Mouse (Mus musculus): ENCODE measurements around the gene Hmcn1. TPM values are rescaled to one million over a fixed set of nuclear protein-coding genes. Genes with fewer than 3 reads are reported as not detected.

Hmcn1 gene
- total RNA-seq, 2 experiments from 2014 or later = 3.5 to 5.4 TPM

DNA sequence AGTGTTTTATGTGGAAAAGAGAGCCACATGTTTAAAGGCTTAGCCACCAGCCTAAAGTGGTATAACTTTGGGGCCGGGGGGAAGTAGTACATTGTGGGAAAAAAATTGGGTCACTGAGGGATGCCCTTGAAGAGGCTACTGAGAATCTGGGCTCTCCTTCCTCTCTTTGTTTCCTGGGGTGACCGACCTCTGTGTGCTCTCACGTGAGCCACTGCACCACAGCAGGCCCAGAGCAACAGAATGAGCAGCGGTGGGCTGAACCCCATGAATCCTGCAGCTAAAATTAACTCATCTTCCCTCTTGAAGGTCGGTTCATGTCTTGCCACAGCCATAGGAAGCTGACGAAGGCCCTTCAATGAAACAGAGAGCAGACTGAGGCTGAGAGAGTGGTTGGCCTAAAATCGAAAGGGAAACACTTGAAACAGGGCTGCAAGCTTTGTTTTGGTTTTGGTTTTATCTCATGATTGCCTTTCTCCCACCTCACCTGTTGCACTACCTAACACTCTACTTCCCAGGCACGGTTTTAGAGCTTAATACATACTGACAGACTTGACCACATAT is 8.7 kb upstream of the Hmcn1 start:
- intact Hi-C loops (cut with DNase I) = loop anchor here (10.0 kb wide), 1 partner anchor 77 kb away; no protein-coding TSS in a partner anchor
- no peak for DNase-seq (ENCODE audit: low spot score in 2 of 2)

DNA sequence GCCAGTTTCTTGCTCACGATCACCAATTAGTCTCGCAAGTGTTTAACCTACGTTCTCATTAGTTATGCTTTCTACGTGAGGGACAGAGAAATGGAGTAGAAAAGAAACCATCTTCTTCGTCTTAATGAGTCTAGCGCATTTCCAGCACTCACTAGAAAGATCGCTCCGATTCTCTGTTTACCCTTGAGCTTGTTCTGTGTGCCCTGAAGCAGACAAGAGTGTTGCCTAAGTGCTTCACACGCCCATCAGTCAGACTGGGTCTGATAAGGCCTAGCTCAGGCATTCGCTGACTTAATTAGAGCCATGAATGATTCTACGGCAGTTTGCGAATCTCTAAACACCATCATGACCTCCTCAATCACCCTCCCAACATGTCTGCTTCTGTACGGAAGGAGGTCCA is 7.5 kb upstream of the Hmcn1 start:
- intact Hi-C loops (cut with DNase I) = loop anchor here (10.0 kb wide), 1 partner anchor 76 kb away; no protein-coding TSS in a partner anchor

DNA sequence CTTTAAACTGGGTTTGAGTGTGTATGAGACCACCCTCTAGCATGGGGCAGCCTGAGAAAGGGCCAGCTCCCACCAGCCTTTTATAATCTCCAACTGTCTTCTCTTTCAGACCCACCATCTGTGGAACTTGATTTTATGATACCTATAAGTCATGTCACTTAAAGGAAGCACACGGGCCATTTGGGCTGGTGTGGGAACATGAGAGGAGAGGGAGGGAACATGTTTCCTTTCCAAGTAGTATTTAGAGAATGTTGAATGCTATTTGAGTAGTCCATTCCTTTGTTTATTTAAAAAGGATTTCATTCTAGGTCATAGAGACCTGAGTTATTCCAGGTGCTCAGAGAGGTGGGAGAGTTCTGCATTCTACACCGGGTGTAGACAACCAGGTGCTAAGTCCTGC is 1.4 kb upstream of the Hmcn1 start:
- intact Hi-C loops (cut with DNase I) = no loop called here
- no peak for DNase-seq (ENCODE audit: low spot score in 2 of 2)

More for the DNA sequence above, 7.5 kb upstream of the Hmcn1 start:
- DNase-seq (ENCODE audit: low spot score in 2 of 2) = no peak

DNA sequence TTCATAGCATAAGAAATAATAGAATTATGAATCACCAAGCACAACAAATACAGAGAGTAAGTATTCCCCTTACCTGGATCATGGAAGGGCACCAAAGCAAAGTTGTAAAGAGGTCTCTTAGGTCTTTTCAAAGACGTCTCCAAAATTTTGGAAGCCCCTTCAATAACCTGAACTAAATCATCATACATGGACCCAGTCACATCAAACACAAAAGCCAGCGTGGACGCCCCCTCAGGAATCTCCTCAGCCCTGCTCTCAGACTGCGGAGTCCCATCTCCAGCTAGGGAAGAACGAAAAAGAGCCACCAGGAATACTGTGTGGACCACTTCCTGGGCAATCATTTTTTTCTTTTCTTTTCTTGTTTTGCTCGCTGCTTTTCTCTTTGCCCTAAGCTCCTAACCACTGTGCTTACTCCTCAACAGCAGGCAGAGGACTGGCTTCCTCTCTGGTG is 499 bp downstream of the Hmcn1 start:
- intact Hi-C loops (cut with DNase I) = no loop called here
- no peak for DNase-seq (ENCODE audit: low spot score in 2 of 2)

GRCm38 (mm10) chr1:150991745-150992554 is 1.3 kb downstream of the Hmcn1 start:
- intact Hi-C loops (cut with DNase I) = no loop called here
- DNase-seq (ENCODE audit: low spot score in 2 of 2) = no peak

- intact Hi-C loops (cut with DNase I) = no loop called here
- DNase-seq (ENCODE audit: low spot score in 2 of 2) = no peak
Observed at GRCm38 (mm10) chr1:150984888-150985287, 8.3 kb downstream of the Hmcn1 start.

- no peak for DNase-seq (ENCODE audit: low spot score in 2 of 2)
- intact Hi-C loops (cut with DNase I) = no loop called here
Observed at GRCm38 (mm10) chr1:150984092-150984503, 9.1 kb downstream of the Hmcn1 start.

GRCm38 (mm10) chr1:150978651-150979050 is 14.6 kb downstream of the Hmcn1 start:
- intact Hi-C loops (cut with DNase I) = no loop called here
- DNase-seq (ENCODE audit: low spot score in 2 of 2) = no peak

- peak; percentile 10 to 20 for DNase-seq (ENCODE audit: low spot score in 2 of 2)
- intact Hi-C loops (cut with DNase I) = no loop called here
Observed at GRCm38 (mm10) chr1:150976263-150976662, 17.0 kb downstream of the Hmcn1 start.

- no peak for DNase-seq (ENCODE audit: low spot score in 2 of 2)
- intact Hi-C loops (cut with DNase I) = no loop called here
Observed at GRCm38 (mm10) chr1:150959486-150960074, 33.7 kb downstream of the Hmcn1 start.

GRCm38 (mm10) chr1:150951004-150951403 is 42.2 kb downstream of the Hmcn1 start:
- no peak for DNase-seq (ENCODE audit: low spot score in 2 of 2)
- intact Hi-C loops (cut with DNase I) = no loop called here

DNA sequence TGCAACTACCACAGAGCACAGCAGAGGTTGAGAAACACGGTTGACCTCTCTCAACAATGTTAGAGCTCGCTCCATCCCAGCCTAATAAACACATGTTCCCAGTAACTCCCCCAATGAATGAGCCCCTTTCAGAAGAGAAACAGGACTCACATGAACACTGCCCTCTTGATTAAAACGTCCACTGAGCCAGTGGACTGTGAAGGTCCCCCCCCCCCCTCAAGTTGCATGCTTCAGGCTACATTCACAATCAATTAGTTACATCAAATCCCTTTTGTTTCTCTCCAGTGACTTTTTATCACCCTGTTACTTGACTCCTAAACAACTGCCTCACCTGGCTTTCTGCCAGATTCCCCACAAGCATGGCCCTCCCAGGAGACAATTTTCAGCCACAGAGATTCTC is 43.2 kb downstream of the Hmcn1 start:
- DNase-seq (ENCODE audit: low spot score in 2 of 2) = no peak
- intact Hi-C loops (cut with DNase I) = no loop called here

DNA sequence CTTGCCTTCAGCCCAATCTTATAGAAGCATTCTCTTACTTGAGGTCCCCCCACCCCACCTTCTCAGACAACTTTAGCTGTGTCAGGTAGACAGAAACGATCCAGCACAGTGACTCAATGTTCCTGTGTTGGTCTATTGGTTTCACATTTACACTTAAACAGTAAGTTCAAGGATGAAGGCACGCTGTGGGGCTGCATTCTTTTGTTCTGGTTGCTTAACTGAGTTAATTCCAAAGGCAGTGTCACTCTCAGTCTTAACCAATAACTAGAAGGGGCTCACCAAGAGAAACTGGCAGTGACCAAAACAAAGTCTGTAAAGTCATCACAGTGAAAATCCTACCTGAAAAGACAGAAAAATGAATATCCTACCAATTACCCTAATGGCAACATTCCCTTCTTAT is 44.3 kb downstream of the Hmcn1 start:
- intact Hi-C loops (cut with DNase I) = no loop called here
- no peak for DNase-seq (ENCODE audit: low spot score in 2 of 2)

DNA sequence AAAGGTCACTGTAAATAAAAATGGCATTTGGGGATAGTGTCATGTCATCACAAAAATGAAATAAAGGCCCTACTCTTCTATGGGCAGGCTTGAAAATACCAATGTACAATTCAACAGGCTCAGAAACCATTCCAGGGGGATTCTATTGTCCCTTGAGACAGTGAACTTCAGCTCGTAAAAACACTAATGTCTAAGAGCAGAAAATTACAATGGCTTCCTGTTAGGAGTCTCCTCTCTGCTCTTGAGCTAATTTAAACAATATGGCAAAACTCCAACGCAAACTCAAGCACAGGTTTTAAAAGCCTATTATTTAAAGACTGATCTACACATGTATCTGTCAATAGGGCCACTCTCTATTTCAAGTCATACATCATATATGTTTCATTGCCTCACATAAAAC is 49.6 kb downstream of the Hmcn1 start:
- intact Hi-C loops (cut with DNase I) = no loop called here
- DNase-seq (ENCODE audit: low spot score in 2 of 2) = no peak

- intact Hi-C loops (cut with DNase I) = no loop called here
Observed at GRCm38 (mm10) chr1:150942143-150942542, 51.1 kb downstream of the Hmcn1 start.

GRCm38 (mm10) chr1:150936821-150937220 is 56.4 kb downstream of the Hmcn1 start:
- no peak for DNase-seq (ENCODE audit: low spot score in 2 of 2)
- intact Hi-C loops (cut with DNase I) = no loop called here

More at GRCm38 (mm10) chr1:150942143-150942542, 51.1 kb downstream of the Hmcn1 start:
- no peak for DNase-seq (ENCODE audit: low spot score in 2 of 2)

DNA sequence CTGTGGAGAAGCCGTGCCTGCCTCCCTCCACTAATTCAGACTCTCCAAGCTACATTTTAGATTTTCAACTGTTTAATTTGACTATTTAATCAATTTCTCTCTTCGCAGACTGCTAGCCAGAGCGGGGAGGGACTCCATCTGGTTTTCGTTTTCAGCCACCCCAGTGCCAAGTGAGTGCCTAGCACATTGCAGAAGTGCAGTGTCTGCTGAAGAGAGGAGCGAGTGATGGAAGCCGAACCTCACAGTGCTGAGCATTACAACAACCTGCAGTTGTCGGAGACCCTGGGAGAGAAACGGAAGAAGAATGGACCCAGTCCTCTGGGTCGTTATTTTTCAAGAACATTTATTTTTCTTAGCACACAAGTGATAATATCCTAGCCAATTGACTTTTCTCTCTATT is 59.6 kb downstream of the Hmcn1 start:
- peak in 1 of 2 experiments; percentile 38 for DNase-seq (ENCODE audit: low spot score in 2 of 2)
- intact Hi-C loops (cut with DNase I) = no loop called here

- intact Hi-C loops (cut with DNase I) = loop anchor here (2.0 to 10.0 kb wide), 3 partner anchors 84 to 380 kb away; no protein-coding TSS in a partner anchor
- DNase-seq (ENCODE audit: low spot score in 2 of 2) = no peak
Observed at GRCm38 (mm10) chr1:150920860-150921259, 72.4 kb downstream of the Hmcn1 start.

DNA sequence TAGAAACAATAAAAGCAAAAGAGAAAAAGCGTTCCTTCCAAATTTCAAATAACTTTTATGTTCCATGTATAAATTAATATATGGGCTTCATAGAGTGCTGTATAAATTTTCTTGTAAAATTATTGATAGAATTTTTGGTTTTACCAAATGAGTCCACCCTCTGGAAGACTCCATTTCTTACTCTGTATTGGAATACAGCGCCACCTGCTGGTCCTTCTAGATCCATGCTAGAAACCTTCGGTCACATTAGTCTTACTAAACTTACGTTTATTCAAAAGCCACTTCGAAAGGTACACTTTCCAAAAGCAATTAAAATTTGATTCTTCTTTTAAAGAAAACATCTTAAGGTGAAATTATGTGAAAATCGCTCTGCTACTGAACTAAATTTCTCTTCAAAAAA is 73.0 kb downstream of the Hmcn1 start:
- DNase-seq (ENCODE audit: low spot score in 2 of 2) = peak; percentile 59 to 76
- intact Hi-C loops (cut with DNase I) = loop anchor here (2.0 to 10.0 kb wide), 3 partner anchors 85 to 379 kb away; no protein-coding TSS in a partner anchor

GRCm38 (mm10) chr1:150914936-150915335 is 78.3 kb downstream of the Hmcn1 start:
- intact Hi-C loops (cut with DNase I) = no loop called here
- no peak for DNase-seq (ENCODE audit: low spot score in 2 of 2)

Measured in left cerebral cortex, postnatal 14 days (tissue).